Mouse (Mus musculus) left cerebral cortex, adult 8-10 months (tissue): ENCODE measurements at regions not wholly inside any gene's neighbourhood (a gene's known extent, or its start where the extent isn't known, plus 50 kb on each side); places are given as distances from the start of the nearest gene placed in this dataset.
"Not testable (repeated sequence)": the region's sequence is repeated elsewhere in the genome, so short reads cannot be mapped to it uniquely, and the experiment has no call there.

ENCODE experiments used
- DNase-seq, 2 experiments: peaks; one replicate each; pipeline ENCODE4 v3.0.0; 2022; ENCODE audit warnings: low spot score in 2 of 2

DNA sequence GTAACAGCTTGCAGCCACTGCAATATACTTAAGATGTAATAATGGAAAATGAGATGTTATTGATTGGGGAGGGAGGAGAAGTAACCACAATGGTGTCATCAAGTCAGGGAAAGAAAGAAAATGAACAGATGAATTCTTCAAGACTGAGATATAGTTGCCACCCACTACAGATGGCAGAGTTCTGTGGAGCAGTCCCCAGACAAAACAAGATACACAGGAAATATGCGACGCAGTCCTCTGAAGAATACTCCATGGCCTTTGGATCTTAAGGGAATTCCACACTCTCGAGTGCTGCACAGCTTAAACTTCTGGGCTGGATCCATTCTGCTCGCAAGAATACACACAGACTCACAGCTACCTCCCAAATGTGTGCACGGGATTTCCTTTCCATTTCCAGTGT, 113.4 kb downstream of the Sox4 start:
- no peak for DNase-seq

DNA sequence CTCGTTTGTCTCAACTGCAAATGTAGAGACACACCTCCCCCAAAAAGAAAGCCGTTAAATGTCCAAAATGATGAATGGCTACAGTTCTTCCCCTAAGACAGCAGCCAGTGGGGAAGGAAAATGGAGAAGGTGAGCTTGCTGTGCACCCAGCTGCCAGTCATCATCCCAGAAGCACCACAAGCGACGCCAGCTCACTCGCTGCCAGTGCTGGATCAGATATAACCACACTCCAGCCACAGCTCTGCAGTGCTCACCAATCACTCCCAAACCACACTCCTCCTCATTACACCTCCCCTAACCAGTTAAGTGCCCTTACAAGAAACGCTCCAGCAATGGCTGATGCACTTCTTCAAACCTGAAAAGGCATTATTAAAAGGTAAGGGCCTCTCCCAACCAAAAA, 114.4 kb downstream of the Sox4 start:
- DNase-seq, result no peak

- no peak for DNase-seq
These were observed 115.3 kb downstream of the Sox4 start for GRCm38 (mm10) chr13:28838216-28838615.

- not testable (repeated sequence) for DNase-seq
These were observed 116.3 kb downstream of the Sox4 start for GRCm38 (mm10) chr13:28837196-28837595.

DNA sequence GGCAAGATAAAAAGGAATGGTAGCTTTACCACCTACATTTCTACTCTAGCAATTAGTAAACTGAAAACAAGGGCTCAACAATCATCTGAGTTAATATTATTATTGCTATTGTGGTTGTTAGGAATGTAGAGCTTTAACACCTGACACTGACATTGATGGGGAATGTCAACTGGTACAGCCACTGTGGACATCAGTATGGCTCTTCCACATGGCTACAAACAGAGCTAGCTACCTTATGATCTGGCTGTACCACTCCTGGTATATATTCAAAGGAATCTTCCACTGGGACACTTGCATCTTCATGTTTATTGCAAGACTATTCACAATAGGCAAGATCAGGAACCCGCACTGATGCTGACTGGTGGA, 119.8 kb downstream of the Sox4 start:
- DNase-seq, result no peak

DNA sequence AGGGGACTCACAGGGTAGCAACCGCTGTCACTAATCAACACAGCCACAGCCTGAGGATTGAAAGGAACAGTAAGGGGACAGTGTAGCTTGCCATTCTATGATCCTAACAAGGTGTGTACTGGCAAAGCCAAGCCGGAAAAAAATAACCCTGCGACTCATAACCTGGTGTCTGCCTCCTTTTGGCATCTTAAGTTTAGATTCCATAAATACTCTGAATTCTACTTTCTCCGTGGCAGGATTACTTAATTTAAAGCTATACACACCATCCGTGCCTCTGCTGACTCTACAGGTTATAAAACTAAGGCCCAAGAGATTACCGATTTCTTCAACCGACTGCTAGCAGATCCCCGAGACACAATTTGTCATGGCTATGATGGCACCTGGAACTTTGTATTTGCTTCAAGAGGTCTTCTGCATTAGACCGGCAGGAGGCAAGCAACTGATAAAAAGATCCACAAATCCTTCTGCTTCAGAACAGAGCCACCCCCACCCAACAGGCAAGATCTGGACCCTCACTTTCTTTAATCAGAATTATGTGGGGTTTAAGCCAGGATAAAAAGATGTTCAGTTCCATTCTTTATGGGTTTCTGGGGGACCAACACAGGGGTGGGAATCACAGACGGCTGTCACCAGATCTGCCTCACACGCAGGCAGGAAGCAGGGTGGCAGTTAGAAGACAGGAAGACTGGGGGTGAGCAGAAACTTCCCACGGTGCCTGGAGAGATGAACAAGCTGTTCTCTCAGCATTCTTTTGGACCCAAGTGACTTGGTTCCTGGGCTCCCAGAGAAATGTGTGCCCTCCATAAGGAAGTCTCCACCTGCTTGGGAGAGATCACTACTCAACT, 120.4 kb downstream of the Sox4 start:
- no peak for DNase-seq

DNA sequence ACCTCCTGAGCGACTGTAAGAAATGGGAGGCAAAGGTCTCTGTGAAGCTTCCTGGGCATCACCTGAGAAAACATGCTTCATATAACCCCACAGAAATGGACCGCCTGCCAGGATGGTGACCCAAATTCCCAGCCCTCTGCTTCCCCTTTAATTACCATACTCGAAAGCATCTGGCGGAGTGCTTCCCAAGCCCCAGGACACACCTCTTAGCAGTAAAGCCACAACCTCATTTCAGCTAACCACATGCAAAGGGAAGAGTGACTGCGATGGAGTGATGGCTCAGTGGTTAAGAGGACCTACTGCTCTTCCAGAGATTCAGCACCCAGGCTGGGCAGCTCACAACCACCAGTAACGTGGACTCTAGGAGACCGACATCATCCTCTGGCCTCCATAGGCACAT, 127.2 kb downstream of the Sox4 start:
- DNase-seq, result no peak

DNA sequence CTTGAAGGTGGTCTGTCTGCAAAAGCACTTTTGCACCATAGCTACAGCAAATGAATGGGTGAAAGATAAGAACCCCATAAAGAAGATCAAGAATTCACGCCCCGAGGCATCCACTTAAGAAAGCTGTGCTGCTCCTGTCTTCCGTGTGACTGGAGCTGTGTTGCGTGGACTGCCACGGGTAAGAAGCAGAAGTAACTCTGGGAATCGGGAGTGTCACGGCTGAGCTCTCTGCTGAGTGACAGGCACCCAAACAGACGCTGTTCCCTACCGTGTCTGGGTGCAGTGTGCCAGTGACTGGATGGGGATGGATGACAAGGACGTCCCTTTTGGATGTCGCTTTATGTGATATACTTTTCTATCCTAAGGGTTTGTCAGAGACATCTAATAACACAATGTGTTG, 129.5 kb downstream of the Sox4 start:
- no peak for DNase-seq

- no peak for DNase-seq
These were observed 130.1 kb downstream of the Sox4 start for GRCm38 (mm10) chr13:28823311-28823880.

DNA sequence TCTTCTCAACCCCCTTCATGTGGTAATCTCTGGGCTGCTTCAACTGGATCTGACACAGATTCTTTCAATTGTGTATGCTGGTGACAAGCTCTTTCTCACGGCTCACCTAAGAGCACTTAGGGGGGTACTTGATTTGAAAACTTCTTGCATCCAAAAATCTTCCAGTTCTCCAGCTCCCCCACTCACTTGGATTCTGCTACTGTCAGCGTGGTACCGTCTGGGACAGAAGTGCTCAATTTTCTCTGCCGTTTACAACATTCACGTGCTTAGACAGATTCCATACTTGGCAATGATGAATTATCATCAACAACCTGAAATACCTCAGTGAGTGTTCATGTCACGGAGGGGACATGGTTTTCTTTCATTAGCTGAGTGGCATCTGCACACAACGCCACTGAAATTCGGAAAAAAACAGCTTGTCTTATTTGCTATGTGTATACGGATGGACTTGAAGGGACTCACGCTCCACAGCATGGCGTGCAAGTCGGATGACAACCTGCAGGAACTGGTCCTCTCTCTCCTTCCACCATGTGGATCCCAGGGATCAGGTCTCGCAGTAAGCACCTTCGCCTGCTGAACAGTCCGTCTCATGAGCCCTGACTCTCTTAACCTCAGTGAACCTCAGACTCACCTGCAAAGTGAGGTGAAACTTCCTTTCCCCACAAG, 132.5 kb downstream of the Sox4 start:
- DNase-seq, result no peak

GRCm38 (mm10) chr13:28814127-28814526, 139.4 kb downstream of the Sox4 start:
- no peak for DNase-seq

GRCm38 (mm10) chr13:28811667-28812575, 141.6 kb downstream of the Sox4 start:
- no peak for DNase-seq

GRCm38 (mm10) chr13:28811081-28811439, 142.5 kb downstream of the Sox4 start:
- DNase-seq, result no peak

GRCm38 (mm10) chr13:28810326-28811080, 143.0 kb downstream of the Sox4 start:
- no peak for DNase-seq

- no peak for DNase-seq
These were observed 148.2 kb downstream of the Sox4 start for GRCm38 (mm10) chr13:28805302-28805701.

DNA sequence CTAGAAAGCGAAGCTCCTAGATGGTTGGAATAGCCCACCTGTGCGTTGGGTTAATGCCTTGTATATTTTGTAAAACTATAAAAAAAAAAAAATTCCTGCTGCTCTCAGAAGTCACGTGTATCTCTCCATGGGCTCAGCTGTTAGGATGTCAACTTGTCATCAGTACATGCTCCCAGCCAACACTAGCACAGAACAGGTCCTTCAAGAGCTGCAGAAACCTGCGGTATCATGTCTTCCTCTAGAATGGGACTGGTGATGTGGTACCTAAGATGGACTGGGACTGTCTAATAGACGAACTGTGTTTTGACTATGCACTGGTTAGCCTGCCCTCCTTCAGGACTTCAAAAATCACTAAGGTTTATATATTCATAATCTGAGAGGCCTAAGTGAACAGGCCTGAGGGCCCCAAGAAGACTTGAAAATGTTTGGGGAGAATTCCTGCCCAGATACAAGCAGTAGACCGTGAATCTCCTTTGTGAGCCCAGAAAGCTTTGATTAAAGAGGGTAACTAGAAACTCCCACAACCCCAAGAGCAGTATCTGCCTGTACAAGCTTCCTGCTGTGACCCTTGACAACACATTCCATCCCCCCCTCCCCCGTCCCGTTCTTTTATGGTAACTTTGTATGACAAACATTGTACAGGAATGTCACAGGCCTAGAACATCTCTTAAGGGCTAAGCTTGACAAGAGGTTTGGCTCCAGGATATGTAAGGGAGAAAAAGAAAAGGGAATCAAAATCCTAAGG, 152.1 kb downstream of the Sox4 start:
- DNase-seq, result no peak

GRCm38 (mm10) chr13:28800676-28801075, 152.8 kb downstream of the Sox4 start:
- DNase-seq, result no peak

- DNase-seq, result no peak
These were observed 154.0 kb downstream of the Sox4 start for GRCm38 (mm10) chr13:28799474-28799873.

GRCm38 (mm10) chr13:28797617-28798475, 155.7 kb downstream of the Sox4 start:
- DNase-seq, result no peak
